Comparison of ENCODE assay signal across 14 mouse cellular contexts in genomic region chr14:86365032-86365431, GRCm38 (mm10).
"Had no signal": no experiment of that assay in that cellular context is flagged by ENCODE, and none has a peak within 500 bp of the region (broad histone marks: within the 10 kb centered on the region; RNA-seq: fewer than 3 reads in every experiment).

No protein-coding gene starts in this region.

- DNase-seq: kidney, adult 18-20 months; kidney, adult 9 months; kidney, postnatal 14 days; kidney, postnatal 4 days; left cerebral cortex, postnatal 4 days; liver, embryonic 13.5 days; lung, adult 2 months; thymus, adult 18-20 months; thymus, postnatal 36 days had no signal

- H3K4me1 ChIP-seq: limb, embryonic 13.5 days; liver, embryonic 13.5 days had no signal

- H3K27me3 ChIP-seq: limb, embryonic 13.5 days; liver, embryonic 13.5 days; megakaryocyte, embryonic 14.5 days; midbrain, embryonic 12.5 days had no signal

- H3K27ac ChIP-seq: limb, embryonic 13.5 days; liver, embryonic 13.5 days; midbrain, embryonic 12.5 days had no signal

- H3K9ac ChIP-seq: limb, embryonic 13.5 days; liver, embryonic 13.5 days; midbrain, embryonic 12.5 days had no signal

- H3K36me3 ChIP-seq: limb, embryonic 13.5 days; liver, embryonic 13.5 days; midbrain, embryonic 12.5 days had no signal

- H3K4me2 ChIP-seq: limb, embryonic 13.5 days; liver, embryonic 13.5 days; midbrain, embryonic 12.5 days had no signal

- H3K4me3 ChIP-seq: limb, embryonic 13.5 days; liver, embryonic 13.5 days; megakaryocyte, embryonic 14.5 days; midbrain, embryonic 12.5 days had no signal

- ATAC-seq: intestine, embryonic 16.5 days; lung, postnatal 0 days had no signal

- H3K9me3 ChIP-seq: limb, embryonic 13.5 days; liver, embryonic 13.5 days; megakaryocyte, embryonic 14.5 days; midbrain, embryonic 12.5 days had no signal
